Mouse (Mus musculus) c-Kit-negative CD71-positive TER-119-positive erythroid progenitor cells, embryonic 14.5 days (primary cell): ENCODE measurements around the gene Sptlc2.
A peak's percentile ranks its signal among the peaks of the same experiment; 100 is the strongest.
"Not testable (repeated sequence)": the region's sequence is repeated elsewhere in the genome, so short reads cannot be mapped to it uniquely, and the experiment has no call there.

ENCODE experiments used
- DNase-seq: peaks from one replicate; pipeline ENCODE4 v3.0.0-alpha.2; 2013; ENCODE audit warnings: low read depth, low spot score

Sptlc2 gene

DNA sequence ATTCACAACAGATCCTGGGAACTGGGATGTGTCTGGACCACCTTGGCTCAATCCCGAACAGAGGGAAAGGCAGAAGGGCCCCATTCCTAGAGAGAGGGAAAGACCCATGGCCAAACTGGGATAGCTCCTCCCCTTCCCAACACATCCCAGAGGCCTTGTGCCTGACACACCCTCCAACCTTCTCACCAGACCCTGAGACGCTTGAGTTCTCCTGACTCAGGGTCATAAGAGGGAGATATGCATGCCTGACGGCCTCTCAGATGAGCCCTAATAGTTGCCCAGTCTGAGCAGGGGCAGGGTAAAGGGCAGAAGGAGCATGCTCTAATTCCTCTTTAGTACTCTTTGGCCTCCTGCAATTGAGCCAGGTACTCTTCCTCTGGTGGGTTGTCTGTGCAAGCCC lies 108.8 kb downstream of the Sptlc2 start:
- no peak for DNase-seq

DNA sequence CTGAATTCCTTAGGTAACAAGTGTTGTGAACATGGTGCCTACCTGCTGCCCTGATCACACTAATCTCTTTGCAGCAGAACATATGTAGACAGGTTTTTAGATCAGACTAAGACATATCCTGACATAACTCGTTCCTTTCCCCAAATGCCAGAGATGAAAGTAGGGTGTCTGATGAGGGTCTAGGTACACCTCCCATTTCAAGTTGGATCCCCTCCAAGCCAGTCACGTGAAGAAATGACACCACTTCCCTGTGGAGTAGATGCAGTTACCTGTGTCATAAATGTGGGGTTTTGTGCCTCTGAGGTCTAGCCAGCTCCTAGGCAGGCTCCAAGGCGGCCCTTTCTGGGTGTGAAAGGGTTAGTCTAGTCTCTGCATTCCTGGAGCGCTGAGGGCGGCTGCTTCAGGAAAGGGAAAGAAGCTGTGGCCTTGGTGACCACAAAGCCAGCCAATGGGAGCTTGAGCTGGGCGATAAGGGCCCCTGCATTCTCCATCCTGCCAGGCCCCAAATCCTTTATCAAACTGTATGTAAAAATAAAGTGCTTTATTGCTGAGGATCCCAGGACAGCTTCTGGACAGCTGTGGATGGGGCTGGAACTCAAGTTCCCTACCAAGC lies 109.9 kb downstream of the Sptlc2 start:
- no peak for DNase-seq

DNA sequence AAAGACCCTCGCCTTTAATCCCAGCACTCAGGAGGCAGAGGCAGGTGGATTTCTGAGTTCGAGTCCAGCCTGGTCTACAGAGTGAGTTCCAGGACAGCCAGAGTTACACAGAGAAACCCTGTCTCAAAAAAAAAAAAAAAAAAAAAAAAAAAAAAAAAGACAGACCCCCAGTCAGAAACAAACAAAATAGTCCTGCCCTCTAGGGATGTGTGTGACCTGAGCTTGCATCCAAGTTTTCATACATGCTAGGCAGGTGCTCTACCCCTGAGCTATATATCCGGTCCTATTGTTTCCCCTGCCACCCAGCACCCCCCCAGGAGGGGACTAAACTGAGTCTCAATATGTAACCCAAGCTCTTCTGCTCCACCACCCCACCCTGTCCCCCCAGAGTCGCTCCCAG lies 110.9 kb downstream of the Sptlc2 start:
- not testable (repeated sequence) for DNase-seq

DNA sequence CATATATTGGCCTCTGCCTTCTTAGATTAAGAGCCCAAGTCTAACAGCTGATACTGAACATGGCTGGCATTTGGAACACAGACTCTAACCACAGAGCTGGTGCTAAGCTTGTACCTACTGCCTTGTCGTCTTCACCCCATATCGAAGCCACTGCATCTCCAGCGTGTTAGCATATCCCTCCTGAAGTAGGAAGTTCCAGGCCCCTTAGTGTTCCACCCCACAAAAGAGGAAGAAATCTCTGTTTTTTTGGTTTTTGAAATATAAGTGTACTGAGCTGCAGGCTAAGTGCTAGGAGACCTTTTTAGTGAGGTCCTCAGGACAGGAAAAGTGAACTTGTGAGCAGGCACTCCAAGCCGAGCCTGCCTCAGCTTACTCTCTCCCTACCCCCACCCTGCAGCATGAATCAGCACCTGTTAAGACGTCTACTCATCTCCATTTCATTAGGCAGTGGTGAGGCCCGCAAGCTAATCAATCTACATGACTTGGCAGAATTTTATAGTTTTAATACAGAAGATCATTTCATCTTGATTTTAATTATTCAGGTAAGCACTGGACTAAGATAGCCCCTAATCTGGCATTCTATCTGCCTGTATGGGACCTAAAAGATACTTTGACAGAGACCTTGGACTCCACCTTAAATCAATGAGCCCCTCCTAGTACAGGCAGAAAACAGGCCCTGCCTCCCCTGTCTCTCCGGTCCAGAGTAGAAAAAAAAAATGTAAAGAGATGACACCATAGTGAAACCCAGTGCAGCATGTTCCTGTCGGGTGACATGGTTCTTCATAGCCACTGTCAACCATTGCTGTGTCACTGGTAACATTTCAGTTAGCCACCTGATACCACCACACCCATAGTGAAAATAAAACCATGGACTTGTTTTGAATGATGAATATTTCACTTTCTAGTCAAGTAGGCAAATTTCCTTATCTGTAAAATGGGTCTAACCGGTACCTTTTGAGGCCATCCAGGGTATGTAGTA lies 113.0 kb downstream of the Sptlc2 start:
- DNase-seq: peak; percentile 62

DNA sequence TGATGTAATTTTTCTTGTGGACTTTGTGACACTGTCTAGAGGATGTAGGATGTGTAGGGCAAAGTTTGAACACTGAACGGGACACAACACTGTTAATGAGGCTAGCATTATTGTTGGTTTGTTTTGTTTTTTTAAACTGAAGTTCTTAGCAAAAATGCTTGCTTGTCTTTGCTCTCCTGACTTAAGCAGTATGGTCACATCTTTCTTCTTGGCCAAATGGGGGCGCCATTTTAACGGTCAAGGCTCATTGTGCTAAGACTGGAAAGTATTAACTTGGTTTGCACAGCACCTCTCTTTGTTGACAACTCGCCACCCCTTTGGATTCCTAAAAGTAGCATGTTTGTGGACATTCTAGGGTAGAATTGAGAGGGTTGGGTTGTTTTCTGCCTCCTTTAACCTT lies 120.5 kb downstream of the Sptlc2 start:
- DNase-seq: peak; percentile 48

DNA sequence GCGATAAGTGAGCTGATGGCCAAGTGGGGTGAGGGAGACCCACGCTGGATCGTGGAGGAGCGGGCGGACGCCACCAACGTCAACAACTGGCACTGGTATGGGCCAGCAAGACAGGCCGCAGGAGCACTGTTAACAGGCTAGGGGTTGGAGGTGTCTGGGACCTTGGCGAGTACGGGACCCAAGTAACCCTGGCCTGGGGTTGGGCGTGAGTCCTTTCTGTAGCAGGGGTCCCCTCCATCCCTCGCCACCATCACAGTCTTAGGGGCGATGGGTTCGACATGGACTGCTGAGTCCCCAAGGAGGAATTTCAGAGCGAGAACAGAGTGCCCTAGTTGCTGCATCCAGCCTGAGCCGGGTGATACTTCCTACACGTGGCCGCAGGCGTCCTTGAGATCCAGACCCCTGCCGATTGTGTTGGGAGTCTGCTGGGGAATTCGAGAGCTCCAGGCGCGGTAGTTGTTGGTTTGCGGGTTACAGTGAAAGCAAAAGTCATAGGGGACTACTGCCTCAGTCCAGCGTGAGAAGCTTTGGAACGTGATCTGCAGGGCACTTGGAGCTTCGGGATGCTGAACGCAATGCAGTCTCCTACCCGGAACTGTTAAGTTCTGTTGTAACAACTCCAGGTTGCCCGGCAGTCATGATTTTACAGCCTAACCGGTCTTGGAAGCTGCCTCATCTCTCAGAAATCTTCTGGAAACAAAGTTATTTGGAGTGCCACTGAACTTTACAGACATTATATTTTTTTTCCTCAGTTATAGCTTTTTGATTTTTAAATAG lies 121.1 kb downstream of the Sptlc2 start:
- no peak for DNase-seq

DNA sequence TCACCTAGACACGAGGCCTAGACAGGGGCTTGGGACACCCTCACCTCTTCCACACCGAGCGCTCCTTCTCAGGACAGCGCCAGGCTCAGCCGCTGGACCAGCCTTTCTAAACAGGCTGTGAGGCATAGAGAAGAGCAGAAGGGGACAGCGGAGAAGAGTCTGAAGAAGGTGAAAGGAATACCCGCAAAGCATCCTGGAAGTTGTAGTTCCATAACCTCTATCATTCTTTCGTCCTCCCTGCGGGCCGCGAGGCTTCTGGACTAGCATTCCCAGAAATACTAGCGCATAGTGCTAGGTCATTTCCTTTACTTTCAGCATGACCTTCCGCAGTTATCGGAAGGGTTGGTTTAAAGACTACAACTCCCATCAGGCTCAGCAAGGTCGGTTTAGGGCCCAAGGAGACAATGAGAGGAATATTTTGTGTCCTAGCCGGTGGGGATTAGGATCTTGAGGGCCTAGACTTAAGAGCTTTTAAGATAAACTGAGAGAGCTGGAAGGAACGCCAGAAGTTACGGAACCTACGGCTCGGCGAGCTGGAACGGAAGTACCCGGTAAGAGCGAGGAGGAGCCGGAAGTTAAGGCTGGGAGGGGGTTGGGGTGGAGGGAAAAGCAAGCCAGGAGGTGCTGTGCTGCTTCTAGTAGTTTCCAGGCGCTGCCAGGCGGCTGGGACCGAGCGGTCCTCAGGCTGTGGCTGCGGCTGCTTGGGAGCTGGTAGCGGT lies 121.9 kb downstream of the Sptlc2 start, which contains the start of the genes Vipas39 and Ahsa1:
Vipas39 (minus strand) TSS at position 149 of the 719 bp plus-strand sequence.
Ahsa1 (plus strand) TSS at position 372 of the 719 bp plus-strand sequence.
- peak; percentile 94 for DNase-seq

DNA sequence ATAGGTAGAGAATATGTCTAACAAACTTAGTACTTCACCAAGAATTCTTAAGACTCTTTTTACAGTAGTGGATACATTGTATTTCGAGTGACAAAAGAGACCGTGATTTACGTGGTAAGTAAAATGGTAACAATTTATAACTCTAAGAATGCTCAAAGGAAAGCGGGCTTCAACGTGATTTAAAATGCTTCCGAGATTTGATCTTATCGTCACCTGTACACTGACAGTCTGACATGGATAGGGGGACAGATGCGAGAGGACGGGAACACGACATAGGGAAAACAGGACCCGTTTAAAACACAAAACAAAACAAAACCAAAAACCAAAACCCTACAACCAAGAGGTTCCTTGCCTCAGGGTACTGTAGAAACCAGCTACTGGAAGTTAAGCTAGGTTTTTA lies 122.7 kb downstream of the Sptlc2 start:
- DNase-seq: no peak

DNA sequence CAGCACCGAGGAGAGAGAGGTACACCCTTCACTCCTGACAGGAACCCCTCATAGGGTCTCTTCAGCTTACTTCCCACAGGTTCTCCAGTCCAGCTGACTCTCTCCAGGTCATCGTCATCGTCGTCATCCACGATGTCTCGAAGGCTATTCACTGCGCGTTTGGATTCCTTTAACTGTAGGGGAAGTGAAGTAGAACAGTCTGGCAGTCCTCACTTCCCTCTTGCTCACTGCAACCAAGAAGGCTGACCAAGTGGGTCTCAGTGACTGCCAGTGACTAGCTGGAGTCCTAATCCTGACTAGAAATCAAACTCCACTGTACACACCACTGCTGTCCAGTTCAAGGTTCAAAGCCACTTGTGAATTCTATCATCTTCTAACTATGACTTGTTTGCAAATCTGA lies 127.6 kb downstream of the Sptlc2 start:
- DNase-seq: no peak

DNA sequence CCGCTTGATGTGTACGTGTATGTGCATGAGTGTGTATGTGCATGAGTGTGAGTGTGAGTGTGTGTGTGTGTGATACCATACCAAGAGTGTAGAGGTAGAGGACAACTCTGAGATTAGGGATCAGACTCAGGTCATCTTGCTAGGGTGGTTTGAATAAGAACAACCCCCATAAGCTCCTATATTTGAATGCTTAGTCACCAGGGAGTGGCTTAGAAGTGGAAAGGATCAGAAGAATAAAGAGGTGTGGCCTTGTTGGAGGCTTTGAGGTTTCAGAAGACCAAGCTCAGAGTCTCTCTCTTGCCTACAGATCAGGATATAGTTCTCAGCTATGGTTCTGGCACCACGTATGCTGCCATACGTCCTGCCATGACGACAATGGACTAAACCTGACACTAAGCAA lies 131.5 kb downstream of the Sptlc2 start:
- DNase-seq: no peak
